Mouse (Mus musculus): Measurements from ENCODE around the gene Slc25a17. TPM values are rescaled to one million over a fixed set of nuclear protein-coding genes. Genes with fewer than 3 reads are reported as not detected.

Gene Slc25a17
- polyA plus RNA-seq, 1 experiment from 2014 or later = 104 TPM

DNA sequence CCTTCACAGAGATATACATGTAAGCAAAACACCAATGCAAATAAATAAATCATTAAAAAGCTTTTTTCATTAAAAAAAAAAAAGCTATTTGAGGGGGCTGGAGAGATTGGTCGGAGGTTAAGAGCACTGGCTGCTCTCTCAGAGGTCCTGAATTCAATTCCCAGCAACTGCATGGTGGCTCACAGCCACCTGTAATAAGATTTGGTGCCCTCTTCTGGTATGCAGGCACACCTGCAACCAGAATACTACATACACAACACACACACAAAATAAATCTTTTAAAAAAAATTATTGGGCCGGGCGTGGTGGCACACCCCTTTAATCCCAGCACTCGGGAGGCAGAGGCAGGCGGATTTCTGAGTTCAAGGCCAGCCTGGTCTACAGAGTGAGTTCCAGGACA, 25.7 kb upstream of the Slc25a17 start:
- H3K27ac ChIP-seq (replicated peaks; ENCODE audit: low read depth, low read length) = no peak overlapping the region
- H3K4me2 ChIP-seq (ENCODE audit: low read depth, severe bottlenecking) = no peak overlapping the region
- H3K4me3 ChIP-seq (ENCODE audit: low read depth, low read length) = no peak overlapping the region
- H3K27me3 ChIP-seq (ENCODE audit: control insufficient read depth, insufficient read depth, low read length) = no peaks in the 10 kb centered on the region
- peaks cover 19% of the 10 kb centered on the region for H3K36me3 ChIP-seq (ENCODE audit: control insufficient read depth, insufficient read depth, low read length)
- 96% methylated on average over 5 of the region's 5 CpGs for WGBS
- H3K9me3 ChIP-seq (ENCODE audit: control insufficient read depth, low read length) = no peaks in the 10 kb centered on the region
- ATAC-seq (ENCODE audit: insufficient number of reproducible peaks, low FRiP score, low TSS enrichment, low read depth) (no peak), DNase-seq (ENCODE audit: low spot score) (no peak)
- H3K9ac ChIP-seq (ENCODE audit: low read length) = no peak overlapping the region
- no peaks in the 10 kb centered on the region for H3K4me1 ChIP-seq (ENCODE audit: control insufficient read depth, insufficient read depth, low read length)

DNA sequence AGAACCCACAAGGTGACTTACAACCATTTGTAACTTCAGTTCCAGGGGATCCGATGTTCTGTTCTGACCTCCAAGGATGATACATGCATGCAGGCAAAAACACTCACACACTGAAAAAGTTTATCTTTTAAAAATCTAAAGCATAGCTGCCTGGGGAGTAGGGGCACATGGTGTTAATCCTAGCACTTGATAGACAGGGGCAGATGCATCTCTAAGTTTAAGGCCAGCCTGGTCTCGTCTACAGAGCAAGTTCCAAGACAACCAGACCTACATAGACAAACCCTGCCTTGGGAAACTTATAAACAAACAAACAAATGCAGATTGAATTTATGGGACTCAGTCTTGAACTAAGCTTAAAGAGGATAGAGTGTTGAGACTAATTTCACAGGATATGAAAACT, 18.2 kb upstream of the Slc25a17 start:
- ATAC-seq (ENCODE audit: insufficient number of reproducible peaks, low FRiP score, low TSS enrichment, low read depth) = no peak
- 88% methylated on average over 2 of the region's 2 CpGs for WGBS
- no peaks in the 10 kb centered on the region for H3K4me1 ChIP-seq (ENCODE audit: control insufficient read depth, insufficient read depth, low read length)

DNA sequence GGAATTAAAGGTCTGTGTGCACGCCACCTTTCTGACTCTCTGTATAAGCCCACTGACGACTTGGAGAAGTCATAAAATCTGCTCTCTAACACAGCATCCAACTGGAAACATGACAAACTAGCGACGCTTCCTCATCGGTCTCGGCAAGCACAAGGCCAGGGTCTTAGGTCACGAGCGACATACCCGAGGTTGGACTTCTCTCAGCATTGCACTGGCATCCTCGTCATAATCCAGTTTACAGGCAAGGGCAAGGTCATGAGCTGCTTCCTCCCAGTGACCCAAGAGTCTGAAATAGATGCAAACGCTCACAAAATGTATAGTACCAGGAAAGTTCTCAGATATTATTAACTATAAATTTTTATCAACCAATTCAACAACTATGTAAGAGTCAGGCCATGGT, 14.0 kb upstream of the Slc25a17 start:
- no peak for ATAC-seq (ENCODE audit: insufficient number of reproducible peaks, low FRiP score, low TSS enrichment, low read depth)
- WGBS = 92% methylated on average over 11 of the region's 11 CpGs
- no peak overlapping the region for H3K9ac ChIP-seq (ENCODE audit: low read length)
- no peaks in the 10 kb centered on the region for H3K4me1 ChIP-seq (ENCODE audit: control insufficient read depth, insufficient read depth, low read length)
- H3K27ac ChIP-seq (replicated peaks; ENCODE audit: low read depth, low read length) = no peak overlapping the region
- no peak overlapping the region for H3K4me2 ChIP-seq (ENCODE audit: low read depth, severe bottlenecking)
- H3K36me3 ChIP-seq (ENCODE audit: control insufficient read depth, insufficient read depth, low read length) = peaks cover 15% of the 10 kb centered on the region
- no peaks in the 10 kb centered on the region for H3K9me3 ChIP-seq (ENCODE audit: control insufficient read depth, low read length)
- no peak for DNase-seq (ENCODE audit: low spot score)
- no peaks in the 10 kb centered on the region for H3K27me3 ChIP-seq (ENCODE audit: control insufficient read depth, insufficient read depth, low read length)
- H3K4me3 ChIP-seq (ENCODE audit: low read depth, low read length) = no peak overlapping the region

More for the DNA sequence above, 18.2 kb upstream of the Slc25a17 start:
- H3K27ac ChIP-seq (replicated peaks; ENCODE audit: low read depth, low read length) = no peak overlapping the region
- no peak for DNase-seq (ENCODE audit: low spot score)
- no peaks in the 10 kb centered on the region for H3K27me3 ChIP-seq (ENCODE audit: control insufficient read depth, insufficient read depth, low read length)
- H3K9me3 ChIP-seq (ENCODE audit: control insufficient read depth, low read length) = no peaks in the 10 kb centered on the region
- no peak overlapping the region for H3K4me2 ChIP-seq (ENCODE audit: low read depth, severe bottlenecking)
- H3K4me3 ChIP-seq (ENCODE audit: low read depth, low read length) = no peak overlapping the region
- H3K9ac ChIP-seq (ENCODE audit: low read length) = no peak overlapping the region
- peaks cover 9% of the 10 kb centered on the region; the same call in 1 of the 2 replicates for H3K36me3 ChIP-seq (ENCODE audit: control insufficient read depth, insufficient read depth, low read length)

DNA sequence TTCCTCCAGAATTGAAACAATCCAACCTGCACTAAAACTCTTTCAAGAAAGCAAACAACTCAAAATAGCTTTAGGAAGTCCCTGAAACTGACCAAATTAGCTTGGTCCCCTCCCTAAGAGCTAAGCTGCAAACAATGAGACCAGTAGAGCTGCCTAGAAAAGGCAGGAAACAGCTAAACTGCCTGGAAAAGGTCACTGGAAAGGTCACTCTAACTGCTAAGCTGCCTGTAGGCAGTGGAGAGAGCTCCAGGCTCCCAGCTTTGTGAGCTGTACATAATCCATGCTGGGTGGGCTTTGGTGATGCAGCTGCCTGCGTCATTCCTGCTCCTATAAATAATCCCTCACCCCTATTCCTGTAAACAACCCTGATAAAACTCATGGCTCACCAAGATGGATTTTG, 9.7 kb upstream of the Slc25a17 start:
- H3K36me3 ChIP-seq (ENCODE audit: control insufficient read depth, insufficient read depth, low read length) = peaks cover 15% of the 10 kb centered on the region
- H3K9ac ChIP-seq (ENCODE audit: low read length) = no peak overlapping the region
- no peak overlapping the region for H3K27ac ChIP-seq (replicated peaks; ENCODE audit: low read depth, low read length)
- H3K27me3 ChIP-seq (ENCODE audit: control insufficient read depth, insufficient read depth, low read length) = no peaks in the 10 kb centered on the region
- no peak overlapping the region for H3K4me3 ChIP-seq (ENCODE audit: low read depth, low read length)
- H3K9me3 ChIP-seq (ENCODE audit: control insufficient read depth, low read length) = no peaks in the 10 kb centered on the region
- DNase-seq (ENCODE audit: low spot score) (no peak), ATAC-seq (ENCODE audit: insufficient number of reproducible peaks, low FRiP score, low TSS enrichment, low read depth) (no peak)
- H3K4me2 ChIP-seq (ENCODE audit: low read depth, severe bottlenecking) = no peak overlapping the region
- no peaks in the 10 kb centered on the region for H3K4me1 ChIP-seq (ENCODE audit: control insufficient read depth, insufficient read depth, low read length)
- WGBS = 76% methylated on average over 1 of the region's 1 CpGs

DNA sequence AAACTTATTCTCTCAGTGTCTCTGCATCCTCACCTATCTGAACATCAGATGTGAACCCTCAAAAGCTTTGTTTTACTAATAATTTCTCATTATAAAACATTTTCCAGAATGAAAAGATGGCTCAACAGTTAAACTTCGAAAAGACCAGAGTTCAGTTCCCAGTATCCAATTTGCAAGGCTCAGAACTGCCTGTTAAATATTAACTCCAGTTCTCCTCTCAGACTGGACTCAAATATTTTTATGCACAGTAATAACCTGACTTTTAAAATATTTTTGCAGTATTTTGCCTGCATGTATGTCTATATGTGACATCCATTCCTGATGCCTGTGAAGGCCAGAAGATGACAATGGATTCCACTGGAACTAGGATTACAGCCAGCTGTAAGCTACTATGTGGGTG, 8.0 kb upstream of the Slc25a17 start:
- no peak overlapping the region for H3K4me3 ChIP-seq (ENCODE audit: low read depth, low read length)
- no peak overlapping the region for H3K4me2 ChIP-seq (ENCODE audit: low read depth, severe bottlenecking)
- no peaks in the 10 kb centered on the region for H3K9me3 ChIP-seq (ENCODE audit: control insufficient read depth, low read length)
- WGBS = 92% methylated on average over 1 of the region's 1 CpGs
- no peaks in the 10 kb centered on the region for H3K27me3 ChIP-seq (ENCODE audit: control insufficient read depth, insufficient read depth, low read length)
- peaks cover 15% of the 10 kb centered on the region for H3K36me3 ChIP-seq (ENCODE audit: control insufficient read depth, insufficient read depth, low read length)
- H3K4me1 ChIP-seq (ENCODE audit: control insufficient read depth, insufficient read depth, low read length) = no peaks in the 10 kb centered on the region
- DNase-seq (ENCODE audit: low spot score) (no peak), ATAC-seq (ENCODE audit: insufficient number of reproducible peaks, low FRiP score, low TSS enrichment, low read depth) (no peak)
- H3K27ac ChIP-seq (replicated peaks; ENCODE audit: low read depth, low read length) = no peak overlapping the region
- H3K9ac ChIP-seq (ENCODE audit: low read length) = no peak overlapping the region

DNA sequence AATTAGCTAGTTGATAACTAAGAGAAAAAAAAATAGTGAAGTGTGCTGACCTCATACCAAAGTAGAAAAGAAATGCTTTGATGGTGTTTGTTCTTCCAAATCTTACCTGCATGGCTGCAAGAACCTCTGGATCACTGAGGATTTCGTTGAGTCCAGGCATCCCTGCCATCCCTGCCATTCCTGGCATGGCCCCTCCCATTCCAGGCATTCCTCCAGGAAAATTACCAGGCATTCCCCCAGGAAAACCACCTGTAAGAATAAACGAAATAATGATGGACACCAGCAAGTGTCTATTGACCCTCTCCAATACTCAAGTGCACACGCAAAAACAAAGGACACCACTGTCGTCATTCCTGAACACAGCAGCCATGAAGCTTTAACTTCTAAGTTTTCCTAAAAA, 5.6 kb upstream of the Slc25a17 start:
- Histone ChIP-seq H3K4me1 (ENCODE audit: control insufficient read depth, insufficient read depth, low read length) (no peaks in the 10 kb centered on the region), H3K27ac (replicated peaks; ENCODE audit: low read depth, low read length) (no peak overlapping the region), H3K4me3 (ENCODE audit: low read depth, low read length) (no peak overlapping the region), H3K36me3 (ENCODE audit: control insufficient read depth, insufficient read depth, low read length) (peaks cover 7% of the 10 kb centered on the region; the same call in 1 of the 2 replicates), H3K4me2 (ENCODE audit: low read depth, severe bottlenecking) (no peak overlapping the region), H3K9ac (ENCODE audit: low read length) (no peak overlapping the region), H3K9me3 (ENCODE audit: control insufficient read depth, low read length) (no peaks in the 10 kb centered on the region), H3K27me3 (ENCODE audit: control insufficient read depth, insufficient read depth, low read length) (no peaks in the 10 kb centered on the region)
- 84% methylated on average over 4 of the region's 4 CpGs for WGBS
- ATAC-seq (ENCODE audit: insufficient number of reproducible peaks, low FRiP score, low TSS enrichment, low read depth) (no peak), DNase-seq (ENCODE audit: low spot score) (no peak)

DNA sequence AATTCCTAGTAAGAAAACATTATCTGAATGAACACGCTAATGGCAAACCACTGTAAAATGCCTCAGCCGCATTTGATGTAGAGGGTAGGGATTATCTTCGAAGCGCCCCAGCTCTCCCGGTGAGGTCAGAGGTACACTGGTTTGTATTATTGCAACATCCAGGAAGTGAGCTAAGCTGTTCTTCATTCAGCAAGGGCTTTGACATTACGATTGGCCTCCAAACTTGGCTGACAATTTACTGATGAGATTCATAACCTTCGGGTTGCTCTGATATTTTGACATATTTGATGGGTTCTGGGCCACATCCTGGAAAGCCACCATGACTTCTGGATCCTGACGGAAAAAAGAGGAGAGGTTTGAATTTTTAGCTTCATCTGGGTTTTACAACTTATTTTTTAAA, 4.6 kb upstream of the Slc25a17 start:
- 92% methylated on average over 8 of the region's 8 CpGs for WGBS
- no peak overlapping the region for H3K27ac ChIP-seq (replicated peaks; ENCODE audit: low read depth, low read length)
- no peak for ATAC-seq (ENCODE audit: insufficient number of reproducible peaks, low FRiP score, low TSS enrichment, low read depth)
- H3K9me3 ChIP-seq (ENCODE audit: control insufficient read depth, low read length) = no peaks in the 10 kb centered on the region
- no peak overlapping the region for H3K4me3 ChIP-seq (ENCODE audit: low read depth, low read length)
- no peaks in the 10 kb centered on the region for H3K4me1 ChIP-seq (ENCODE audit: control insufficient read depth, insufficient read depth, low read length)
- peaks cover 6% of the 10 kb centered on the region; the same call in 1 of the 2 replicates for H3K36me3 ChIP-seq (ENCODE audit: control insufficient read depth, insufficient read depth, low read length)
- H3K4me2 ChIP-seq (ENCODE audit: low read depth, severe bottlenecking) = no peak overlapping the region
- no peak overlapping the region for H3K9ac ChIP-seq (ENCODE audit: low read length)
- DNase-seq (ENCODE audit: low spot score) = no peak
- no peaks in the 10 kb centered on the region for H3K27me3 ChIP-seq (ENCODE audit: control insufficient read depth, insufficient read depth, low read length)

- Histone ChIP-seq H3K4me3 (ENCODE audit: low read depth, low read length) (no peak overlapping the region), H3K27me3 (ENCODE audit: control insufficient read depth, insufficient read depth, low read length) (no peaks in the 10 kb centered on the region), H3K9ac (ENCODE audit: low read length) (no peak overlapping the region), H3K27ac (replicated peaks; ENCODE audit: low read depth, low read length) (no peak overlapping the region), H3K4me1 (ENCODE audit: control insufficient read depth, insufficient read depth, low read length) (peaks cover 6% of the 10 kb centered on the region; the same call in 1 of the 2 replicates), H3K9me3 (ENCODE audit: control insufficient read depth, low read length) (no peaks in the 10 kb centered on the region), H3K36me3 (ENCODE audit: control insufficient read depth, insufficient read depth, low read length) (peaks cover 5% of the 10 kb centered on the region; the same call in 1 of the 2 replicates), H3K4me2 (ENCODE audit: low read depth, severe bottlenecking) (no peak overlapping the region)
- WGBS = 93% methylated on average over 1 of the region's 1 CpGs
- no peak for DNase-seq (ENCODE audit: low spot score)
- no peak for ATAC-seq (ENCODE audit: insufficient number of reproducible peaks, low FRiP score, low TSS enrichment, low read depth)
Measured at GRCm38 (mm10) chr15:81364271-81364670, 3.7 kb upstream of the Slc25a17 start.

DNA sequence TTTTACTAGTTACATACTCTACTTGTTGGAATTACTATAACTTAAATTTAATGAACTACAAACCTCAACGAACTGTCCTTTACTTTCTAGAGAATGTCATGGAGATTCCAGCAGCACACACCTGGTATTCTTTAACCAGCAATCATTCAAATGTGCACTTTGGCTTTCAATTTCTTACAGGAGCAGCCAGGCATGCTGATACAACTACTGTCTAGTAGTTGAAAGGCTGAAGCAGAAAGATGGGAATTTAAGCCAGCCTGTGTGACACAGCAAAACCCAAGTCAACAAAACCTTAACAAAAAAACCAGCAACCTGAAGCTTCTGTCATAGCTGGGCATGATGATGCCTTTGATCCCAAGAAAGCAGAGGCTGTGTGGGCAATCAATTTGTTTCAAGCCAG, 1.9 kb upstream of the Slc25a17 start:
- H3K36me3 ChIP-seq (ENCODE audit: control insufficient read depth, insufficient read depth, low read length) = peaks cover 5% of the 10 kb centered on the region; the same call in 1 of the 2 replicates
- 72% methylated on average over 1 of the region's 1 CpGs for WGBS

More for the DNA sequence above, 1.9 kb upstream of the Slc25a17 start:
- no peak overlapping the region for H3K4me2 ChIP-seq (ENCODE audit: low read depth, severe bottlenecking)
- H3K27ac ChIP-seq (replicated peaks; ENCODE audit: low read depth, low read length) = no peak overlapping the region
- H3K27me3 ChIP-seq (ENCODE audit: control insufficient read depth, insufficient read depth, low read length) = no peaks in the 10 kb centered on the region
- H3K9ac ChIP-seq (ENCODE audit: low read length) = no peak overlapping the region
- no peaks in the 10 kb centered on the region for H3K9me3 ChIP-seq (ENCODE audit: control insufficient read depth, low read length)
- ATAC-seq (ENCODE audit: insufficient number of reproducible peaks, low FRiP score, low TSS enrichment, low read depth) = no peak
- H3K4me3 ChIP-seq (ENCODE audit: low read depth, low read length) = no peak overlapping the region
- H3K4me1 ChIP-seq (ENCODE audit: control insufficient read depth, insufficient read depth, low read length) = peaks cover 7% of the 10 kb centered on the region; the same call in 1 of the 2 replicates
- DNase-seq (ENCODE audit: low spot score) = no peak
